Comparison of ENCODE assay signal across 12 mouse cellular contexts in the genomic region with DNA sequence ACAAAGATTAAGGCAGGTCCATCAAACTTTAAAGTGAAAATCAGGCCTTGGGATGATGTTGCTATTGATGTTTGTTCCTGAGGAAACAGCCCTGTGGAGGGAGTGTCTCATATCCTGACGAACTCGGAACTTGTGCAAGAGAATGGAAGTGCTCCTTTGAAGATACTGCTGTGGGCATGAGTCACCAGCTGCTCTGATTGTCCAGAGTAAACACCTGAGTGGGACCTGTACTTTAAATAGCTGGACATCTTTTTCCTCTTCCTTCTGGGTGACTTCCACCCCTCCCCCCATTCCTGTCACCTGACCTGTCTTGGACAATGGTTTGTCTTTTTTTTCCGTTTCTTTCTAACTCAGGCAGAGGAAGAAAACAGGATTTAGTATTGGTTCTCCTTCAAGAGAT. TPM values are rescaled to one million over a fixed set of nuclear protein-coding genes. Genes with fewer than 3 reads are reported as not detected.
A peak's percentile ranks its signal among the peaks of the same experiment; 100 is the strongest.
DNase-seq lines count a peak whose midpoint lies in the region; ATAC-seq and TF ChIP-seq lines count a peak whose summit lies in the region.
"Had no signal": no experiment of that assay in that cellular context is flagged by ENCODE, and none has a peak within 500 bp of the region (broad histone marks: within the 10 kb centered on the region; RNA-seq: fewer than 3 reads in every experiment).

No protein-coding gene starts in this region.

- no peak overlapping the region for H3K4me2 ChIP-seq in intestine, postnatal 0 days (replicated peaks; ENCODE audit: low read depth)
- H3K4me2 ChIP-seq in lung, postnatal 0 days (replicated peaks; ENCODE audit: low read depth, low read length), result no peak overlapping the region
- H3K4me2 ChIP-seq: hindbrain, embryonic 15.5 days had no signal

- no peaks in the 10 kb centered on the region for H3K4me1 ChIP-seq in intestine, postnatal 0 days (replicated peaks; ENCODE audit: control insufficient read depth, insufficient read depth, low read length)
- peaks cover 5% of the 10 kb centered on the region; the same call in 1 of the 2 replicates for H3K4me1 ChIP-seq in lung, postnatal 0 days (ENCODE audit: insufficient read depth, low read depth, low read length)

- TF ChIP-seq EP300 in lung, postnatal 0 days (IDR thresholded peaks at IDR 0.05), result peak; percentile 95

- H3K4me3 ChIP-seq in intestine, postnatal 0 days (ENCODE audit: low read depth, low read length), result no peak overlapping the region
- no peak overlapping the region for H3K4me3 ChIP-seq in lung, postnatal 0 days (ENCODE audit: low read depth, low read length)
- H3K4me3 ChIP-seq: embryonic facial prominence, embryonic 10.5 days; hindbrain, embryonic 15.5 days had no signal

- no peaks in the 10 kb centered on the region for H3K9me3 ChIP-seq in intestine, postnatal 0 days (ENCODE audit: control insufficient read depth)
- H3K9me3 ChIP-seq in lung, postnatal 0 days (ENCODE audit: low read length), result no peaks in the 10 kb centered on the region
- H3K9me3 ChIP-seq: embryonic facial prominence, embryonic 10.5 days; hindbrain, embryonic 15.5 days had no signal

- peak; percentile 48 to 70 for DNase-seq in adrenal gland, adult (ENCODE audit: inconsistent age in 2 of 2, low spot score in 1 of 2)
- no peak for DNase-seq in adrenal gland, adult 18-20 months (ENCODE audit: low spot score in 2 of 2)
- DNase-seq in adrenal gland, postnatal 36 days, result peak; percentile 36 to 71
- peak; percentile 77 for DNase-seq in lung, postnatal 0 days (ENCODE audit: low spot score)
- no peak for DNase-seq in ovary, adult 18-20 months (ENCODE audit: low spot score)
- DNase-seq in right cerebral cortex, postnatal 10 days (ENCODE audit: low spot score in 2 of 2), result no peak
- DNase-seq: forebrain, postnatal 0 days had no signal

- no peak overlapping the region for H3K9ac ChIP-seq in intestine, postnatal 0 days (ENCODE audit: low read depth, low read length)
- no peak overlapping the region for H3K9ac ChIP-seq in lung, postnatal 0 days (replicated peaks; ENCODE audit: low read depth)
- H3K9ac ChIP-seq: forebrain, postnatal 0 days; hindbrain, embryonic 15.5 days had no signal

- peak; percentile 65; the same call in 1 of the 2 replicates for ATAC-seq in intestine, postnatal 0 days
- peak; percentile 84 for ATAC-seq in lung, postnatal 0 days
- no peak for ATAC-seq in megakaryocyte progenitor cell, adult 5-6 weeks (replicated peaks; ENCODE audit: poor library complexity)
- ATAC-seq: forebrain, postnatal 0 days had no signal

- H3K27me3 ChIP-seq in intestine, postnatal 0 days (replicated peaks; ENCODE audit: control insufficient read depth, insufficient read depth, low read length), result no peaks in the 10 kb centered on the region
- no peaks in the 10 kb centered on the region for H3K27me3 ChIP-seq in lung, postnatal 0 days (replicated peaks; ENCODE audit: insufficient read depth, low read length)
- H3K27me3 ChIP-seq: hindbrain, embryonic 15.5 days had no signal

- no peak overlapping the region for H3K27ac ChIP-seq in intestine, postnatal 0 days (ENCODE audit: low read depth, low read length)
- H3K27ac ChIP-seq in lung, postnatal 0 days (ENCODE audit: low read length), result peak overlapping the region; percentile 22
- H3K27ac ChIP-seq: embryonic facial prominence, embryonic 10.5 days; hindbrain, embryonic 15.5 days had no signal

- WGBS in intestine, postnatal 0 days, result 34% methylated on average over 3 of the region's 3 CpGs
- 30% methylated on average over 3 of the region's 3 CpGs for WGBS in lung, postnatal 0 days

- H3K36me3 ChIP-seq in intestine, postnatal 0 days (ENCODE audit: control insufficient read depth, insufficient read depth), result no peaks in the 10 kb centered on the region
- H3K36me3 ChIP-seq in lung, postnatal 0 days (ENCODE audit: insufficient read depth, low read length), result no peaks in the 10 kb centered on the region
- H3K36me3 ChIP-seq: embryonic facial prominence, embryonic 10.5 days; hindbrain, embryonic 15.5 days had no signal

- TF ChIP-seq CTCF in intestine, postnatal 0 days (IDR thresholded peaks at IDR 0.05; ENCODE audit: low read depth), result no peak
- no peak for TF ChIP-seq CTCF in lung, postnatal 0 days (IDR thresholded peaks at IDR 0.05)

RNA-seq across cellular contexts. Expression of a gene that starts 13.2 kb away (rescaled TPM):
- total RNA-seq in adrenal gland, adult 18-20 months (2021), result 10 to 100 TPM; 14.0 to 16.3 TPM
- total RNA-seq in adrenal gland, postnatal 36 days (2021), result 10 to 100 TPM; 13.5 to 18.0 TPM
- 1.8 and 2.6 TPM in 2 replicates for polyA plus RNA-seq in intestine, postnatal 0 days (2015; fragmentation: Nextera tagmentation; extraction: Ambion mirVana)
- polyA plus RNA-seq in lung, postnatal 0 days (2015; fragmentation: Nextera tagmentation; extraction: Ambion mirVana), result 18.5 and 23.4 TPM in 2 replicates
- total RNA-seq in megakaryocyte progenitor cell, adult 5-6 weeks (2015), result 0.64 and 0.90 TPM in 2 replicates
- 0.57 and 1.5 TPM in 2 replicates for total RNA-seq in megakaryocyte progenitor cell, adult 5-6 weeks (2017)
- total RNA-seq: megakaryocyte-erythroid progenitor cell, adult 5-6 weeks had no signal

RNA-seq across cellular contexts. Expression of a gene that starts 13.3 kb away (rescaled TPM):
- 10 to 100 TPM; 11.6 to 15.2 TPM for total RNA-seq in adrenal gland, adult 18-20 months (2021)
- 10 to 100 TPM; 13.2 to 20.4 TPM for total RNA-seq in adrenal gland, postnatal 36 days (2021)
- polyA plus RNA-seq in intestine, postnatal 0 days (2015; fragmentation: Nextera tagmentation; extraction: Ambion mirVana), result 19.5 and 19.9 TPM in 2 replicates
- 25.8 and 30.1 TPM in 2 replicates for polyA plus RNA-seq in lung, postnatal 0 days (2015; fragmentation: Nextera tagmentation; extraction: Ambion mirVana)
- total RNA-seq in megakaryocyte progenitor cell, adult 5-6 weeks (2015), result 34.5 and 38.7 TPM in 2 replicates
- 30.4 and 34.7 TPM in 2 replicates for total RNA-seq in megakaryocyte progenitor cell, adult 5-6 weeks (2017)

Comparison
In these comparisons a context has a peak if more than half of its experiments do, and no peak if none do; other contexts are left out.
1. DNase-seq: peak in adrenal gland, adult (2 of 2), adrenal gland, postnatal 36 days (2 of 2) and lung, postnatal 0 days (single experiment); none in adrenal gland, adult 18-20 months (0 of 2), ovary, adult 18-20 months (single experiment) and right cerebral cortex, postnatal 10 days (0 of 2).
2. RNA of a gene that starts 13.2 kb away (total RNA-seq): 13.5 to 18.0 TPM in adrenal gland, postnatal 36 days and 14.0 to 16.3 TPM in adrenal gland, adult 18-20 months; 0.57 to 1.5 TPM in megakaryocyte progenitor cell, adult 5-6 weeks; every median in the first group is over 4 times any median in the second.